Mouse (Mus musculus): ENCODE data around the gene Rnf113a2. TPM values are rescaled to one million over a fixed set of nuclear protein-coding genes. Genes with fewer than 3 reads are reported as not detected.

The Rnf113a2 gene
- polyA plus RNA-seq, 1 experiment, result 18.2 TPM

GRCm38 (mm10) chr12:84404541-84404940 is 12.5 kb upstream of the Rnf113a2 start:
- TF ChIP-seq CTCF (IDR thresholded peaks at IDR 0.05; ENCODE audit: low read depth, low read length) (no peak), POLR2A (IDR thresholded peaks at IDR 0.05; ENCODE audit: borderline replicate concordance, low read depth, low read length) (no peak)
- H3K4me1 ChIP-seq (ENCODE audit: control insufficient read depth, insufficient read depth, low read length), result peaks cover 6% of the 10 kb centered on the region; the same call in 1 of the 2 replicates
- H3K27ac ChIP-seq (ENCODE audit: insufficient read depth, low read depth, low read length), result no peak overlapping the region
- H3K4me3 ChIP-seq (ENCODE audit: insufficient read depth, low read length), result no peak overlapping the region

GRCm38 (mm10) chr12:84407259-84407658 is 9.7 kb upstream of the Rnf113a2 start:
- no peak overlapping the region for H3K27ac ChIP-seq (ENCODE audit: insufficient read depth, low read depth, low read length)
- TF ChIP-seq CTCF (IDR thresholded peaks at IDR 0.05; ENCODE audit: low read depth, low read length), result no peak
- TF ChIP-seq POLR2A (IDR thresholded peaks at IDR 0.05; ENCODE audit: borderline replicate concordance, low read depth, low read length), result no peak
- no peak overlapping the region for H3K4me3 ChIP-seq (ENCODE audit: insufficient read depth, low read length)
- H3K4me1 ChIP-seq (ENCODE audit: control insufficient read depth, insufficient read depth, low read length), result peaks cover 8% of the 10 kb centered on the region; the same call in 1 of the 2 replicates

GRCm38 (mm10) chr12:84407874-84408818 is 8.8 kb upstream of the Rnf113a2 start:
- H3K4me3 ChIP-seq (ENCODE audit: insufficient read depth, low read length), result peak overlapping the region; percentile 86
- H3K4me1 ChIP-seq (ENCODE audit: control insufficient read depth, insufficient read depth, low read length), result peaks cover 8% of the 10 kb centered on the region; the same call in 1 of the 2 replicates
- no peak overlapping the region for H3K27ac ChIP-seq (ENCODE audit: insufficient read depth, low read depth, low read length)
- TF ChIP-seq CTCF (IDR thresholded peaks at IDR 0.05; ENCODE audit: low read depth, low read length), result no peak
- no peak for TF ChIP-seq POLR2A (IDR thresholded peaks at IDR 0.05; ENCODE audit: borderline replicate concordance, low read depth, low read length)

GRCm38 (mm10) chr12:84408819-84409507 is 8.0 kb upstream of the Rnf113a2 start, which contains the start of the genes Entpd5 and Bbof1:
Entpd5 (minus strand) TSS chr12:84409029.
Bbof1 (plus strand) TSS chr12:84409071.
- Histone ChIP-seq H3K4me3 (ENCODE audit: insufficient read depth, low read length) (peak within 1 kb of the TSS; percentile 86), H3K4me1 (ENCODE audit: control insufficient read depth, insufficient read depth, low read length) (peaks cover 8% of the 10 kb centered on the region; the same call in 1 of the 2 replicates), H3K27ac (ENCODE audit: insufficient read depth, low read depth, low read length) (no peak within 1 kb of the TSS)
- TF ChIP-seq CTCF (IDR thresholded peaks at IDR 0.05; ENCODE audit: low read depth, low read length), result no peak
- TF ChIP-seq POLR2A (IDR thresholded peaks at IDR 0.05; ENCODE audit: borderline replicate concordance, low read depth, low read length), result no peak

GRCm38 (mm10) chr12:84417605-84417922 is 568 bp downstream of the Rnf113a2 start:
- TF ChIP-seq CTCF (IDR thresholded peaks at IDR 0.05; ENCODE audit: low read depth, low read length), result no peak
- TF ChIP-seq POLR2A (IDR thresholded peaks at IDR 0.05; ENCODE audit: borderline replicate concordance, low read depth, low read length), result no peak
- H3K4me3 ChIP-seq (ENCODE audit: insufficient read depth, low read length), result peak overlapping the region; percentile 98
- H3K4me1 ChIP-seq (ENCODE audit: control insufficient read depth, insufficient read depth, low read length), result peaks cover 7% of the 10 kb centered on the region
- peak overlapping the region; percentile 62; the same call in 1 of the 2 replicates for H3K27ac ChIP-seq (ENCODE audit: insufficient read depth, low read depth, low read length)

- Histone ChIP-seq H3K27ac (ENCODE audit: insufficient read depth, low read depth, low read length) (no peak overlapping the region), H3K4me3 (ENCODE audit: insufficient read depth, low read length) (no peak overlapping the region), H3K4me1 (ENCODE audit: control insufficient read depth, insufficient read depth, low read length) (peaks cover 2% of the 10 kb centered on the region; the same call in 1 of the 2 replicates)
- TF ChIP-seq POLR2A (IDR thresholded peaks at IDR 0.05; ENCODE audit: borderline replicate concordance, low read depth, low read length) (no peak), CTCF (IDR thresholded peaks at IDR 0.05; ENCODE audit: low read depth, low read length) (no peak)
These were observed 7.0 kb downstream of the Rnf113a2 start for GRCm38 (mm10) chr12:84423990-84424389.

GRCm38 (mm10) chr12:84429825-84430224 is 12.8 kb downstream of the Rnf113a2 start:
- TF ChIP-seq CTCF (IDR thresholded peaks at IDR 0.05; ENCODE audit: low read depth, low read length) (no peak), POLR2A (IDR thresholded peaks at IDR 0.05; ENCODE audit: borderline replicate concordance, low read depth, low read length) (no peak)
- no peak overlapping the region for H3K27ac ChIP-seq (ENCODE audit: insufficient read depth, low read depth, low read length)
- peaks cover 2% of the 10 kb centered on the region; the same call in 1 of the 2 replicates for H3K4me1 ChIP-seq (ENCODE audit: control insufficient read depth, insufficient read depth, low read length)
- H3K4me3 ChIP-seq (ENCODE audit: insufficient read depth, low read length), result no peak overlapping the region

GRCm38 (mm10) chr12:84438697-84439096 is 21.7 kb downstream of the Rnf113a2 start:
- TF ChIP-seq CTCF (IDR thresholded peaks at IDR 0.05; ENCODE audit: low read depth, low read length), result no peak
- no peak for TF ChIP-seq POLR2A (IDR thresholded peaks at IDR 0.05; ENCODE audit: borderline replicate concordance, low read depth, low read length)
- Histone ChIP-seq H3K4me3 (ENCODE audit: insufficient read depth, low read length) (no peak overlapping the region), H3K27ac (ENCODE audit: insufficient read depth, low read depth, low read length) (no peak overlapping the region), H3K4me1 (ENCODE audit: control insufficient read depth, insufficient read depth, low read length) (no peaks in the 10 kb centered on the region)

GRCm38 (mm10) chr12:84442526-84442925 is 25.5 kb downstream of the Rnf113a2 start:
- no peaks in the 10 kb centered on the region for H3K4me1 ChIP-seq (ENCODE audit: control insufficient read depth, insufficient read depth, low read length)
- H3K4me3 ChIP-seq (ENCODE audit: insufficient read depth, low read length), result no peak overlapping the region
- TF ChIP-seq POLR2A (IDR thresholded peaks at IDR 0.05; ENCODE audit: borderline replicate concordance, low read depth, low read length) (no peak), CTCF (IDR thresholded peaks at IDR 0.05; ENCODE audit: low read depth, low read length) (no peak)
- no peak overlapping the region for H3K27ac ChIP-seq (ENCODE audit: insufficient read depth, low read depth, low read length)
